Comparison of ENCODE assay signal across 9 mouse cellular contexts in genomic region chr9:62513492-62514133, GRCm38 (mm10). TPM values are rescaled to one million over a fixed set of nuclear protein-coding genes. Genes with fewer than 3 reads are reported as not detected.
DNase-seq lines count a peak whose midpoint lies in the region; ATAC-seq lines count a peak whose summit lies in the region.
"Had no signal": no experiment of that assay in that cellular context is flagged by ENCODE, and none has a peak within 500 bp of the region (broad histone marks: within the 10 kb centered on the region; RNA-seq: fewer than 3 reads in every experiment).

No protein-coding gene starts in this region.

- no peaks in the 10 kb centered on the region for H3K36me3 ChIP-seq in embryonic facial prominence, embryonic 12.5 days
- no peaks in the 10 kb centered on the region for H3K36me3 ChIP-seq in embryonic facial prominence, embryonic 10.5 days (replicated peaks)
- H3K36me3 ChIP-seq in limb, embryonic 12.5 days = no peaks in the 10 kb centered on the region

- WGBS in embryonic facial prominence, embryonic 12.5 days = 58% methylated on average over 10 of the region's 10 CpGs
- 81% methylated on average over 10 of the region's 10 CpGs for WGBS in embryonic facial prominence, embryonic 10.5 days
- whole genome bisulfite sequencing in limb, embryonic 12.5 days = 44% methylated on average over 10 of the region's 10 CpGs

- no peak for ATAC-seq in embryonic facial prominence, embryonic 12.5 days (ENCODE audit: insufficient number of reproducible peaks, insufficient read depth, low FRiP score, low TSS enrichment)
- no peak for ATAC-seq in limb, embryonic 12.5 days (ENCODE audit: insufficient number of reproducible peaks, insufficient read depth, low FRiP score, low TSS enrichment, low read depth)

- H3K9me3 ChIP-seq in embryonic facial prominence, embryonic 12.5 days = no peaks in the 10 kb centered on the region
- no peaks in the 10 kb centered on the region for H3K9me3 ChIP-seq in embryonic facial prominence, embryonic 10.5 days
- no peaks in the 10 kb centered on the region for H3K9me3 ChIP-seq in limb, embryonic 12.5 days

- no peak for DNase-seq in embryonic facial prominence, embryonic 10.5 days (ENCODE audit: low spot score)
- peak; percentile 70 for DNase-seq in urinary bladder, postnatal 14 days (ENCODE audit: low spot score)
- no peak for DNase-seq in urinary bladder, adult 2 months (ENCODE audit: low spot score)
- no peak for DNase-seq in embryo, embryonic 10 days (ENCODE audit: low spot score)
- DNase-seq in thymus, postnatal 36 days = no peak
- no peak for DNase-seq in c-Kit-positive CD71-positive TER-119-positive erythroid progenitor cells, embryonic 14.5 days (ENCODE audit: low spot score)

- peak overlapping the region; percentile 54 for H3K27ac ChIP-seq in embryonic facial prominence, embryonic 12.5 days
- H3K27ac ChIP-seq in embryonic facial prominence, embryonic 10.5 days (replicated peaks) = no peak overlapping the region
- H3K27ac ChIP-seq in limb, embryonic 12.5 days = peak overlapping the region; percentile 51; the same call in 1 of the 2 replicates
- H3K27ac ChIP-seq: liver, embryonic 14.5 days had no signal

- no peaks in the 10 kb centered on the region for H3K27me3 ChIP-seq in embryonic facial prominence, embryonic 12.5 days
- no peaks in the 10 kb centered on the region for H3K27me3 ChIP-seq in embryonic facial prominence, embryonic 10.5 days (replicated peaks; ENCODE audit: low read depth, poor library complexity, severe bottlenecking)
- peaks cover 2% of the 10 kb centered on the region; the same call in 1 of the 2 replicates for H3K27me3 ChIP-seq in limb, embryonic 12.5 days

- H3K4me3 ChIP-seq in embryonic facial prominence, embryonic 12.5 days = no peak overlapping the region
- H3K4me3 ChIP-seq in embryonic facial prominence, embryonic 10.5 days = no peak overlapping the region
- H3K4me3 ChIP-seq in limb, embryonic 12.5 days (replicated peaks) = no peak overlapping the region

- H3K9ac ChIP-seq in embryonic facial prominence, embryonic 12.5 days = no peak overlapping the region
- no peak overlapping the region for H3K9ac ChIP-seq in limb, embryonic 12.5 days (replicated peaks)
- H3K9ac ChIP-seq: liver, embryonic 14.5 days had no signal

- peaks cover 24% of the 10 kb centered on the region for H3K4me1 ChIP-seq in embryonic facial prominence, embryonic 12.5 days
- peaks cover 46% of the 10 kb centered on the region for H3K4me1 ChIP-seq in embryonic facial prominence, embryonic 10.5 days
- peaks cover 21% of the 10 kb centered on the region for H3K4me1 ChIP-seq in limb, embryonic 12.5 days (replicated peaks)

- no peak overlapping the region for H3K4me2 ChIP-seq in embryonic facial prominence, embryonic 12.5 days (replicated peaks)
- H3K4me2 ChIP-seq in limb, embryonic 12.5 days = no peak overlapping the region

RNA-seq across cellular contexts. Expression of gene Coro2b, which starts 23.2 kb away (rescaled TPM):
- polyA plus RNA-seq in embryonic facial prominence, embryonic 12.5 days (2016; fragmentation: Nextera tagmentation; extraction: Ambion mirVana) = 12.9 and 13.5 TPM in 2 replicates
- polyA plus RNA-seq in embryonic facial prominence, embryonic 10.5 days (2016; fragmentation: Nextera tagmentation; extraction: Ambion mirVana) = 7.6 and 9.5 TPM in 2 replicates
- 4.9 and 7.9 TPM in 2 replicates for polyA plus RNA-seq in urinary bladder, adult 2 months (2012; rRNA removed)
- 7.6 and 8.0 TPM in 2 replicates for polyA plus RNA-seq in limb, embryonic 12.5 days (2016; fragmentation: Nextera tagmentation; extraction: Ambion mirVana)
